Mouse (Mus musculus): ENCODE results near the gene Naf1.

The Naf1 gene

GRCm38 (mm10) chr8:66860023-66860422, at the start of gene Naf1:
Gene Naf1, plus strand, starts transcription at chr8:66860217.
- DNase-seq (ENCODE audit: low spot score in 2 of 2): peak; percentile 85 to 92

DNA sequence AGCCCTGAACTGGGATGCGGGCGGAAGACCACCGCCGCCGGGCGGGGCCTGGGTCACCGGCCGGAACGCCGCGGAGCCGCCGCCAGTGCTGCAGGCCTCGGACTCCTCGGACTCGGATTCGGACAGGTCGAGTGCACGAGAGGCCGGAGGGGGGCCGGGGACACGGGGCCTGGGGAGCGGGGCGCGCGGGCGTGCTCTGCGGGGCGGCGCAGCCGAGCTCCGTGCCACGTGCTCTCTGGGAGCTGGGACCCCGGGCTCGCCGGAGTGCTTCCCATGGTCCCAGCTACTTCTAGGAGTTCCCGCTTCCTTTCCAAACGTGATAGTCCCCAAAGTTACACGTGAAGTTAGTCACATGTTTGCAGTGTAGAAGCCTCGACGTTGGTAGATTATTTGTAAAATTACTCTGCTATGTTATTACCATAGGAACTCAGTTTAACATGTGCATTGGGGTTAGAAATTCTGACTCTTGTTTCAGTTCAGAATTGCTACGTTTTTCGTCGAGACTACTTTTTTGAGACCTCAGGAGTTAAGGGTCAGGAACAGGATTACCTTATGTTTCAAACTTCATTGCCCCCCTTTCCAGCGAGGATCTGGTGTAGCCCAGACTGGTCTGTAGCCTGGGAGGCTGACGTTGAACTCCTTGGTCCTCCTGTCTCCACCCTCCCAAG, 1.0 kb downstream of the Naf1 start:
- DNase-seq (ENCODE audit: low spot score in 2 of 2): peak; percentile 16 to 67

DNA sequence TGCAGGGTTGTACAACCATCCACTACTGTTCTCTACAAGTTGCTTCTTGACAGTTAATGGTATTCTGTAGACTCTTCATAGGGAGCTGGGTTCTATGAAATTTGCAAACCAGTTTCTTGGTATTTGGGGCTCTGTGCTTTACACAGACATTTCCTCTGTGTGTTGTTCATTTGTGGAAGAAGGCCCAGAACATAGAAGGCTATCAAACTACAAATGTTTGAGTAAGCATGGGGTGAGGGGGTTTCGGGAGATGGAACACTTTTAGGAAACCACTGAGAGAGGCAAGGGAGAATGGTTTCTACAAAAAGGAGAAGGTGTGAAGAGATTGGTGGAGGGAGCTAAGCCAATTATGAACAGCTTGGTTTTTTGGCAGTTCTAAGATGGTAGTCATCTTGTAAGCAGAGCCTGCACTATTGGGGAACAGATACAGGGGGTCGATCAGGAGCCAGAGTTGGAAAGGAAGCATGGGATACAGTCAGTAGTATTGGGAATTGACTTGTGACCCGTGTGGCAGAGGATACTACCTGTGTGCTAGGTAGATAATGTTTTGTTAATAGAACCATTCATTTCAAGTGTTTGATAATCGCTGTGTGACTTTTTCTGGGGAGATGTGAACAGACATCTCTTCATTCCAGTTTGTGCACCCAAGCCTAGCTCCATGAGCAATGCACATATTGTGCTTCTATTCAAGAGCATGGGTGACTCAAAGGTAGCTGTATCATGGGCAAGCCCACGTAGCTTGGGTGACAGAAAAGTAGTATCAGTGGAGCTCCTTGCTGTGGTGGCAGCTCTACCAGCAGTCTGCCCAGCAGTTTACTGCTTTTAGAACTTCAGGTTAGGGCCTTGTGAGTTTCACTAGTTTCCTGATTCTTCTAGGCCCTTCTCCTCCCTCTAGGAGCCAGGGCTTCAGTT, 1.8 kb downstream of the Naf1 start:
- no peak for DNase-seq (ENCODE audit: low spot score in 2 of 2)

DNA sequence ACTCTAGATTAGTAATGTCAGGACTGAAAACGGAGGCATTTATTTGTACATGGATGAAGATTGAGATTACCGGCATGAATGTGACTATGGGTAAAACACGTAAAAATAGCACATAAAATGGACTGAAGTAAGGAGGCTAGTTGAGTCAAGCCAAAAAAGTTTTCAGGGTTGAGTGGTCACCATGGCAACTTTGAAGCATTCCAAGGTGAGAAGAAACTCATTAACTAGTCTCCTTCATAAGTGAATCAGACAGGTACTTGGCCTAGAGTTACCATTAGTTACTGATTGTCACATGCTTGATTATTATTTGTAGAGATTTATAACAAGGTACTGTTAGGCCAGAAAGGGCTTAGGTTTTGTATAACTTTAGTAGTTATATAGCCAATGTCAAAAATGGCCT, 3.7 kb downstream of the Naf1 start:
- no peak for DNase-seq (ENCODE audit: low spot score in 2 of 2)

- no peak for DNase-seq (ENCODE audit: low spot score in 2 of 2)
Measured at GRCm38 (mm10) chr8:66865120-66865519, 5.1 kb downstream of the Naf1 start.

- DNase-seq (ENCODE audit: low spot score in 2 of 2): no peak
Measured at GRCm38 (mm10) chr8:66867679-66868078, 7.7 kb downstream of the Naf1 start.

DNA sequence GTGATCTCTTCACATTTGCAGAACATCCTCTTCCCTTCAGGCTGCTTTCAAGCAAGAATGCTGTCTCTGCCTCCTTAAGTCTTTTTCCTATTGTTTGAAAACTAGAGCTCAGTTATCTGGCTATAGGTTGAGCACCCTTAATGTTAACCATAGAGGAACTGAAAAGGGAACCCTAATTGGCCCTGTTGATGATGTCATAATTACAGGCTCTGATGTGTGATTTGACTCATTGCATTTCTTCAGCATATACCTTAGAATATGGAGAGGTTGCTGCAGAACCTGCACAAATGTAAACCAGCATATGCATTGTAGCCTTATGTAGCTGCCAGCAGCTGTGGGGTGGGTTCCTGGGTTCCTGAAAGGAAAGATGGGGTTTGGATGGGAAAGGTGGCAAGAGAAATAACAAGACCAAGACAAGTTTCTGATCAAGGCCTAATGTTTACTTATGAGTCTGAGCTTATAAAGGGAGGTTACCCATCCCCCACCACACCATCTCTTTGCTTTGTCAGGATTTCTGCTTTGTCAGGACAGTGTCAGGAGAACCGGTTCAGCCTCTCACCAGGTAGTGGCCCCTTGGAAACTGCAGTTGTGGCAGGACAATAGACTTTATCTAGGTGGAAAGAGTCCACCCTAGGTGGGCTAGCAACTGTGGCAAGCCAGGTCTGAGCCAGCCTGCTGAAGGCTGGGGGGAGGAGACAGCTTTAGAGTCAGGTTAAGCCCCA, 9.4 kb downstream of the Naf1 start:
- no peak for DNase-seq (ENCODE audit: low spot score in 2 of 2)

DNA sequence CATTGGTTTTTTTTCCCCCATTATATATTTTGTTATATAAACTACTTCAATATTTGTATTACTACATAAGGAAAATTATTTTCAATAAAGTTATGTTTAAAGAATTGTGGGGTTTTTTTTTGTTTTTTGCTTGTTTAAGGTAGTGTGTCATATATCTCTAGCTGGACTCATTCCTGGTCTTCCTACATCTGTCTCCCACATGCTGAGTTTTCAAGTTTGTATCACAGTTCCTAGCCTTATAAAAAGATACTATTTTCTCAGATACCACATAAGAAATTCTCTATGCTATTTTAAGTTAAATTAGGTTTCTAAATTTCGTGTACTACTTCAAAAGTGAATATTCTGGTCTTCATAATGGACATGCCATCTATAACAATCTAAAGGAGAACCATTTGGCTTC, 23.8 kb downstream of the Naf1 start:
- DNase-seq (ENCODE audit: low spot score in 2 of 2): no peak

GRCm38 (mm10) chr8:66891879-66892278, 31.9 kb downstream of the Naf1 start:
- no peak for DNase-seq (ENCODE audit: low spot score in 2 of 2)

GRCm38 (mm10) chr8:66905000-66905399, 45.0 kb downstream of the Naf1 start:
- DNase-seq (ENCODE audit: low spot score in 2 of 2): no peak

- DNase-seq (ENCODE audit: low spot score in 2 of 2): no peak
Measured at GRCm38 (mm10) chr8:66905557-66905956, 45.5 kb downstream of the Naf1 start.

DNA sequence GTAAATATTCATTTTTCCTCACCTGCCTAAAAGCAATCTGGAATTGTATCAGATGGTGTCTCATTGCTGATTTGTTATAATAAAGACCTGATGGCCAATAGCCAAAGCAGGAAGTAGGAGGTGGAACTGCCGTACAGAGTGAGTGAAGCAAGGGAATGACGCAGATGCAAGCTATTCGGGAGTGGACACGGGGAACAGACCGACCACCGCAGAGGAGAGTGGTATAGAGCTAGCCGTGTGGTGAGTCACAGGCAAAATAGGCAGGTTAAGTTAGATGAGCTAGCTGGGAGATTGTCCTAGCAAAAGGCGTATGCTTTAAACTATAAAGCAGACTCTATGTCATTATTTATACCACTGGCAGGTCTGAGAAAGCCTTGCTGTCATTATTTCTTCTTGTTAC, 46.1 kb downstream of the Naf1 start:
- no peak for DNase-seq (ENCODE audit: low spot score in 2 of 2)

GRCm38 (mm10) chr8:66910684-66911083, 50.7 kb downstream of the Naf1 start:
- no peak for DNase-seq (ENCODE audit: low spot score in 2 of 2)

DNA sequence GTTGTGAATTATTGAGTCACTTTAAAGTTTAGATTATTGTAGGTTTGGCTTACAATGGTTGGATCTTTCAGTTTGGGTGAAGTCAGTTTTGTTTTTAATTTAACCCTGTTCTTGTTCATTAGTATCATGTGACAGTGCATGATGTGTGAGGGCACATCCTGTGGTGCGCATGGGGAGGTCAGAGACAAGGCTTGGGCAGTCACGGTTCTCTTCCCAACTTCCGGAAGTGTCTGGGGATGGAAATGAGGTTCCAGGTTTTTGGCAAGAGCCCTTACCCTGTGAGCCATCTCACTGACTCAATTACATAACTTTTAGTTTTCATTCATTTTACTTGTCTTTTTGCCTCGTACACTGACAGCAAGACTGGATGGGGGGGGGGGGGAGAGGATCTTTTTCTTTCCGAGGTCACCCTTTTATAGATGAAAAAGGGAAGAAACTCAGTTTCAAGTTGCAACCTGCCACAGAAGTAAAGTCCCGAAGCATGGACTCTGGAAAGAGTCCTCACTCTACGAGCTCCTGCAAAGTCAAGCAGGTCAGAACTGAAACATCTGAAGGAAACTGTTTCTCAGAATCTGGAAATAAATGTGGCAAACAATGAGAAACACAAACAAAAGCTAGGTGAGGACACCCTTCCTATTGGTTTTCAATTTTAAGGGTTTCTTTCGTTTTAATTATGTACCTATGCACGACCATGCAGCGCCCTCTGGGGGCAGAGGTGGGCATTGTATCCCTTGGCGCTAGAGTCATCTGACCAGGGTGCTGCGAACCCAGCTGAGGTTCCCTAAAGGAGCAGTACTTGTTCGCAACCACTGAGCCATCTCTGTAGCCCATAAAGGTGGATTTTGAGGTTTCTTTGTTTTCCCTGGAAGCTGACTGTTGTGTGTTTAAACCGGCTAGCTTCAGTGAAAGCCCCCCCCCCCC, 53.9 kb downstream of the Naf1 start:
- peak; percentile 25 to 69 for DNase-seq (ENCODE audit: low spot score in 2 of 2)

DNA sequence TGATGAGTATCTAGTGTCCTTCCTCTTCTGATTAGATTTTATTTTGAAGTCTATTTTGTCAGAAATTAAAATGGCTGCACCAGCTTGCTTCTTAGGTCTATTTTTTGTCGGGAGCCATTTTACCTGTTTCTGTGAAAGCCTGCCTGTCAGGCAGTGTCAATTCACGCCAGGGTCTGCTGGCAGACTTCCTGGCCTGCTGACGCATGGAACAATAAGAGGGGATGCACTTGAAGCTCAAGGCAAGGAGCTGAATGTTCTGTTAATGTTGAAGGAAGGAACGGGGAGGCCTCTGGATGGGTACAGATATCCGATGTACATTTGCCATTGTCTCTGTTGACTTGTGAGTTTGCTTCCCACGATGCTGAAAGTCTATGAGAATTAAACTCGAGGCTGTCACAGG, 56.0 kb downstream of the Naf1 start:
- no peak for DNase-seq (ENCODE audit: low spot score in 2 of 2)

DNA sequence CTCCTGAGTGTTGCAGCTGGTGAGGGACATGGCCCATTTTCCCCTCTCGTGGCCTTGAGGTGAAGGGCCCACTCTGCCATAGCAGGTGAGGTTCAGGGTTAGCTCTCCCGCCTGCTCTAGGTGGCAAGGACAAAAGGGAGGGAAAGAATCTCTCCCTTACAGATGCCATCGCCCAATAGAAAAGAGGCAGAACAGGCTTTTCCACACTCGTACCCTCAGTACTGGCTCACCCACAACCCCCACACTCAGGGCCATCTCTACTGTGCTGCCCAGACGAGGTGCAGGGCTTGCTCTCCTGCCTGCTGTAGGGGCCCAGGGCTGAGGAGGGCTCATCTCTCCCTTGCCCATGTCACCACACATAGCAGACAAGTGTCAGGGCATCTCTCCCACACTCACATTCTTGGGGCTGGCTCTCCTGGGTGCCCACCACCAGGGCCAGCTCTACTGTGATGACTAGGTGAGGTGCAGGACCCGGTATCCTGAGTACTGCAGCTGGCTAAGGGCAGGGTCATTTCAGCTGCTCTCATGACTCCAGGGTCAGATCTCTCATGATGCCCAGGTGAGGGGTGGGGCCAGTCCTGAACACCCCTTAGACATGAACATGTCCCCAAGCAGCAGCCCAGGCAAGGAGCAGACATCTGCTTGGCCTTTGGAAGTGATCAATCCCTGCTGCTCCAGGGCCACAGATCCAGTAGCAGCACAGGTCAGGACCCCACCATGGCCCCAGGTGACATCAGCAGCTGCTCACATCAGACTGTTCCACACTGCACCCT, 57.9 kb downstream of the Naf1 start:
- no peak for DNase-seq (ENCODE audit: low spot score in 2 of 2)

DNA sequence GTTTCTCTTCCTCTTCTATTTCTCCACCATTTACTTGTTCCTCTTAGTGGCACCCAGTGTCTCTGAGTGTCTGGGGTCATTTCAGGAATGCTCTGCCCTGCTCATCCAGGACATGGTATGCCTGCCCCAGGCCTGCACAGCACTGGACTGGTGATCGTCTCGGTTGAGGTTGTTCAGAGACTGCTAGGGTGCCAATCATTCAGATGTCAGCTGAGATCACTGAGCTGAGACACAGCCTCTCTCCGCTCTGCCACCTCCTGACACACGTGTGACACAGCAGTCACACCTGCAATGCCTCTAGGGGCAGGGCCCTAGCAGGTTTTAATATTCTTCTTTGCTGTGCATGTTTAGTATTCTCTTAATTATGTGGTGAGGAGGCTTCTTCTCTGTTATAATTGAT, 58.5 kb downstream of the Naf1 start:
- DNase-seq (ENCODE audit: low spot score in 2 of 2): no peak

GRCm38 (mm10) chr8:66933746-66934145, 73.7 kb downstream of the Naf1 start:
- no peak for DNase-seq (ENCODE audit: low spot score in 2 of 2)

- no peak for DNase-seq (ENCODE audit: low spot score in 2 of 2)
Measured at GRCm38 (mm10) chr8:66936236-66936635, 76.2 kb downstream of the Naf1 start.

All from spleen, postnatal 4 days (tissue).